ENCODE assay signal across 8 mouse cellular contexts in genomic region chr8:122575735-122576647, GRCm38 (mm10). TPM values are rescaled to one million over a fixed set of nuclear protein-coding genes. Genes with fewer than 3 reads are reported as not detected.
DNase-seq lines count a peak whose midpoint lies in the region; TF ChIP-seq lines count a peak whose summit lies in the region.

No protein-coding gene starts in this region.

- DNase-seq in left cerebral cortex, adult 2 months (ENCODE audit: extremely low spot score in 1 of 2, low spot score in 2 of 2): peak in 1 of 2 experiments; percentile 24
- no peak for DNase-seq in left cerebral cortex, postnatal 25 days (ENCODE audit: low spot score in 2 of 2)
- no peak for DNase-seq in hindbrain, embryonic 10.5 days (ENCODE audit: low spot score)
- DNase-seq in midbrain, embryonic 10.5 days (ENCODE audit: low spot score): peak; percentile 35
- no peak for DNase-seq in adrenal gland, postnatal 14 days
- no peak for DNase-seq in urinary bladder, postnatal 36 days (ENCODE audit: low spot score in 2 of 2)
- DNase-seq in urinary bladder, postnatal 10 days (ENCODE audit: low spot score): no peak

- peak overlapping the region; percentile 92 for H3K27ac ChIP-seq in left cerebral cortex, adult 2 months
- no peak overlapping the region for H3K27ac ChIP-seq in brown adipose tissue, adult 24 weeks (replicated peaks; ENCODE audit: low read depth, low read length)
- peak overlapping the region; percentile 91 for H3K27ac ChIP-seq in hindbrain, embryonic 10.5 days
- H3K27ac ChIP-seq in midbrain, embryonic 10.5 days (replicated peaks): peak overlapping the region; percentile 86

- intact Hi-C loops in left cerebral cortex, adult 2 months (cut with DNase I): loop anchor here (2.0 kb wide), 1 partner anchor 35 kb away; the partner anchor contains the start of genes Galns and Trappc2l
- intact Hi-C loops in left cerebral cortex, postnatal 25 days (cut with DNase I): no loop called here

- peak overlapping the region; percentile 78 for H3K4me3 ChIP-seq in left cerebral cortex, adult 2 months
- H3K4me3 ChIP-seq in brown adipose tissue, adult 24 weeks (ENCODE audit: insufficient read depth, low read depth, low read length): peak overlapping the region; percentile 82
- H3K4me3 ChIP-seq in hindbrain, embryonic 10.5 days: peak overlapping the region; percentile 79
- H3K4me3 ChIP-seq in midbrain, embryonic 10.5 days: peak overlapping the region; percentile 66

- peaks cover 43% of the 10 kb centered on the region for H3K36me3 ChIP-seq in hindbrain, embryonic 10.5 days
- peaks cover 44% of the 10 kb centered on the region for H3K36me3 ChIP-seq in midbrain, embryonic 10.5 days

- H3K4me1 ChIP-seq in brown adipose tissue, adult 24 weeks (ENCODE audit: control insufficient read depth, insufficient read depth, insufficient read length, low read length): peaks cover 7% of the 10 kb centered on the region
- peaks cover 81% of the 10 kb centered on the region for H3K4me1 ChIP-seq in hindbrain, embryonic 10.5 days (replicated peaks)
- peaks cover 77% of the 10 kb centered on the region for H3K4me1 ChIP-seq in midbrain, embryonic 10.5 days

- H3K9me3 ChIP-seq in hindbrain, embryonic 10.5 days: no peaks in the 10 kb centered on the region
- no peaks in the 10 kb centered on the region for H3K9me3 ChIP-seq in midbrain, embryonic 10.5 days (replicated peaks)

- no peak for TF ChIP-seq CTCF in left cerebral cortex, adult 2 months (IDR thresholded peaks at IDR 0.05)

- no peaks in the 10 kb centered on the region for H3K27me3 ChIP-seq in hindbrain, embryonic 10.5 days (ENCODE audit: insufficient read depth, poor library complexity, severe bottlenecking)
- H3K27me3 ChIP-seq in midbrain, embryonic 10.5 days (ENCODE audit: low read depth, poor library complexity, severe bottlenecking): no peaks in the 10 kb centered on the region

- WGBS in hindbrain, embryonic 10.5 days: 20% methylated on average over 21 of the region's 21 CpGs
- 19% methylated on average over 21 of the region's 21 CpGs for WGBS in midbrain, embryonic 10.5 days

RNA-seq across cellular contexts. Expression of gene Aprt, which starts 0.7 kb away (rescaled TPM):
- 10 to 100 TPM; 52.8 to 56.0 TPM for total RNA-seq in left cerebral cortex, adult 2 months (2021)
- total RNA-seq in left cerebral cortex, postnatal 25 days (2021): 10 to 100 TPM; 56.6 to 60.4 TPM
- polyA plus RNA-seq in brown adipose tissue, adult 24 weeks (2012; ENCODE audit: insufficient read depth, insufficient read length, missing spikeins): 17.3 and 19.4 TPM in 2 replicates
- polyA plus RNA-seq in hindbrain, embryonic 10.5 days (2016; fragmentation: Nextera tagmentation; extraction: Ambion mirVana): 237 and 268 TPM in 2 replicates
- polyA plus RNA-seq in midbrain, embryonic 10.5 days (2016; fragmentation: Nextera tagmentation; extraction: Ambion mirVana): 241 and 278 TPM in 2 replicates
- 71.3 and 74.9 TPM in 2 replicates for total RNA-seq in adrenal gland, postnatal 14 days (2021)

RNA-seq across cellular contexts. Expression of gene Cdt1, which starts 8.2 kb away (rescaled TPM):
- 1 to 10 TPM; 2.5 to 5.0 TPM for total RNA-seq in left cerebral cortex, adult 2 months (2021)
- total RNA-seq in left cerebral cortex, postnatal 25 days (2021): 1 to 10 TPM; 1.7 to 3.1 TPM
- 0.48 and 0.58 TPM in 2 replicates for polyA plus RNA-seq in brown adipose tissue, adult 24 weeks (2012; ENCODE audit: insufficient read depth, insufficient read length, missing spikeins)
- polyA plus RNA-seq in hindbrain, embryonic 10.5 days (2016; fragmentation: Nextera tagmentation; extraction: Ambion mirVana): 56.0 and 64.3 TPM in 2 replicates
- polyA plus RNA-seq in midbrain, embryonic 10.5 days (2016; fragmentation: Nextera tagmentation; extraction: Ambion mirVana): 63.2 and 70.9 TPM in 2 replicates
- total RNA-seq in adrenal gland, postnatal 14 days (2021): 15.5 and 15.8 TPM in 2 replicates

RNA-seq across cellular contexts. Expression of gene Piezo1, which starts 24.9 kb away (rescaled TPM):
- 1 to 10 TPM; 6.8 to 7.7 TPM for total RNA-seq in left cerebral cortex, adult 2 months (2021)
- total RNA-seq in left cerebral cortex, postnatal 25 days (2021): 1 to 10 TPM; 5.6 to 6.3 TPM
- 14.7 and 20.4 TPM in 2 replicates for polyA plus RNA-seq in brown adipose tissue, adult 24 weeks (2012; ENCODE audit: insufficient read depth, insufficient read length, missing spikeins)
- polyA plus RNA-seq in hindbrain, embryonic 10.5 days (2016; fragmentation: Nextera tagmentation; extraction: Ambion mirVana): 6.5 and 9.2 TPM in 2 replicates
- 5.8 and 8.2 TPM in 2 replicates for polyA plus RNA-seq in midbrain, embryonic 10.5 days (2016; fragmentation: Nextera tagmentation; extraction: Ambion mirVana)
- 23.2 and 29.9 TPM in 2 replicates for total RNA-seq in adrenal gland, postnatal 14 days (2021)

RNA-seq across cellular contexts. Expression of gene Galns, which starts 35.3 kb away (rescaled TPM):
- 1 to 10 TPM; 8.1 to 8.3 TPM for total RNA-seq in left cerebral cortex, adult 2 months (2021)
- total RNA-seq in left cerebral cortex, postnatal 25 days (2021): 1 to 10 TPM; 7.4 to 9.1 TPM
- polyA plus RNA-seq in brown adipose tissue, adult 24 weeks (2012; ENCODE audit: insufficient read depth, insufficient read length, missing spikeins): 1.9 and 2.7 TPM in 2 replicates
- 7.1 and 7.2 TPM in 2 replicates for polyA plus RNA-seq in hindbrain, embryonic 10.5 days (2016; fragmentation: Nextera tagmentation; extraction: Ambion mirVana)
- polyA plus RNA-seq in midbrain, embryonic 10.5 days (2016; fragmentation: Nextera tagmentation; extraction: Ambion mirVana): 6.6 and 7.7 TPM in 2 replicates
- 5.4 and 7.5 TPM in 2 replicates for total RNA-seq in adrenal gland, postnatal 14 days (2021)

RNA-seq across cellular contexts. Expression of gene Trappc2l, which starts 35.4 kb away (rescaled TPM):
- 10 to 100 TPM; 69.8 to 80.3 TPM for total RNA-seq in left cerebral cortex, adult 2 months (2021)
- 10 to 100 TPM; 81.3 to 87.8 TPM for total RNA-seq in left cerebral cortex, postnatal 25 days (2021)
- polyA plus RNA-seq in brown adipose tissue, adult 24 weeks (2012; ENCODE audit: insufficient read depth, insufficient read length, missing spikeins): 81.0 and 89.0 TPM in 2 replicates
- 53.3 and 68.5 TPM in 2 replicates for polyA plus RNA-seq in hindbrain, embryonic 10.5 days (2016; fragmentation: Nextera tagmentation; extraction: Ambion mirVana)
- 51.0 and 61.2 TPM in 2 replicates for polyA plus RNA-seq in midbrain, embryonic 10.5 days (2016; fragmentation: Nextera tagmentation; extraction: Ambion mirVana)
- total RNA-seq in adrenal gland, postnatal 14 days (2021): 47.6 and 52.6 TPM in 2 replicates
